Comparison of ENCODE assay signal across 8 mouse cellular contexts in genomic region chr11:107794103-107794493, GRCm38 (mm10). TPM values are rescaled to one million over a fixed set of nuclear protein-coding genes. Genes with fewer than 3 reads are reported as not detected.
A peak's percentile ranks its signal among the peaks of the same experiment; 100 is the strongest.
DNase-seq lines count a peak whose midpoint lies in the region; ATAC-seq and TF ChIP-seq lines count a peak whose summit lies in the region.

No protein-coding gene starts in this region.

- peak overlapping the region; percentile 44 for H3K4me3 ChIP-seq in cerebellum, adult 2 months (replicated peaks; ENCODE audit: insufficient read depth, low read depth, low read length)
- H3K4me3 ChIP-seq in intestine, embryonic 15.5 days (replicated peaks), result peak overlapping the region; percentile 56
- H3K4me3 ChIP-seq in midbrain, embryonic 14.5 days (replicated peaks; ENCODE audit: low read depth, low read length), result peak overlapping the region; percentile 80

- peak in 1 of 2 experiments; percentile 12 for DNase-seq in cerebellum, adult 2 months
- DNase-seq in cerebellum, adult 9-11 months, result no peak
- DNase-seq in right cerebral cortex, postnatal 10 days (ENCODE audit: low spot score in 2 of 2), result peak; percentile 67 to 68
- DNase-seq in right cerebral cortex, adult 18-20 months, result no peak
- DNase-seq in midbrain, embryonic 14.5 days, result no peak
- no peak for DNase-seq in c-Kit-positive CD71-positive TER-119-positive erythroid progenitor cells, embryonic 14.5 days (ENCODE audit: low spot score)
- DNase-seq in urinary bladder, postnatal 14 days (ENCODE audit: low spot score), result no peak

- H3K9ac ChIP-seq in intestine, embryonic 15.5 days, result peak overlapping the region; percentile 50
- H3K9ac ChIP-seq in midbrain, embryonic 14.5 days (replicated peaks; ENCODE audit: low read length), result peak overlapping the region; percentile 95

- H3K4me2 ChIP-seq in intestine, embryonic 15.5 days (replicated peaks), result peak overlapping the region; percentile 93
- H3K4me2 ChIP-seq in midbrain, embryonic 14.5 days (ENCODE audit: low read length), result peak overlapping the region; percentile 73

- peaks cover 13% of the 10 kb centered on the region; the same call in 1 of the 2 replicates for H3K27me3 ChIP-seq in cerebellum, adult 2 months (ENCODE audit: control insufficient read depth, insufficient read depth, low read length)
- peaks cover 50% of the 10 kb centered on the region for H3K27me3 ChIP-seq in intestine, embryonic 15.5 days (replicated peaks)
- H3K27me3 ChIP-seq in midbrain, embryonic 14.5 days (ENCODE audit: control insufficient read depth, insufficient read depth, low read length), result no peaks in the 10 kb centered on the region; the same call in 1 of the 2 replicates

- H3K4me1 ChIP-seq in cerebellum, adult 2 months (ENCODE audit: control insufficient read depth, insufficient read depth, low read length), result 0 out of 2 replicates have a peak, but pooled peaks cover 7% of the 10 kb centered on the region
- H3K4me1 ChIP-seq in intestine, embryonic 15.5 days (replicated peaks), result peaks cover 26% of the 10 kb centered on the region
- H3K4me1 ChIP-seq in midbrain, embryonic 14.5 days (ENCODE audit: control insufficient read depth, insufficient read depth, low read length), result peaks cover 53% of the 10 kb centered on the region

- peak; percentile 50 for ATAC-seq in intestine, embryonic 15.5 days
- ATAC-seq in midbrain, embryonic 14.5 days (ENCODE audit: low FRiP score, low TSS enrichment), result peak; percentile 53

- H3K9me3 ChIP-seq in intestine, embryonic 15.5 days, result no peaks in the 10 kb centered on the region
- no peaks in the 10 kb centered on the region for H3K9me3 ChIP-seq in midbrain, embryonic 14.5 days (ENCODE audit: control insufficient read depth, low read length)

- TF ChIP-seq POLR2A in cerebellum, adult 2 months (IDR thresholded peaks at IDR 0.05; ENCODE audit: borderline replicate concordance, insufficient read depth, low read length), result no peak

- WGBS in cerebellum, adult 2 months, result 1% methylated on average over 39 of the region's 41 CpGs
- 1% methylated on average over 40 of the region's 41 CpGs for WGBS in intestine, embryonic 15.5 days
- WGBS in midbrain, embryonic 14.5 days, result under 1% methylated on average over 41 of the region's 41 CpGs

- H3K36me3 ChIP-seq in intestine, embryonic 15.5 days, result no peaks in the 10 kb centered on the region
- H3K36me3 ChIP-seq in midbrain, embryonic 14.5 days (ENCODE audit: control insufficient read depth, insufficient read depth, low read length), result peaks cover 11% of the 10 kb centered on the region

- TF ChIP-seq CTCF in cerebellum, adult 2 months (IDR thresholded peaks at IDR 0.05; ENCODE audit: borderline replicate concordance, insufficient read depth, low read depth, low read length), result no peak

- no peak overlapping the region for H3K27ac ChIP-seq in cerebellum, adult 2 months (ENCODE audit: insufficient read depth, low read length)
- H3K27ac ChIP-seq in intestine, embryonic 15.5 days, result peak overlapping the region; percentile 62
- H3K27ac ChIP-seq in midbrain, embryonic 14.5 days (replicated peaks; ENCODE audit: low read depth, low read length), result peak overlapping the region; percentile 98

RNA-seq across cellular contexts. Expression of gene Cacng4, which starts 0.3 kb away (rescaled TPM):
- polyA plus RNA-seq in cerebellum, adult 2 months (2012; rRNA removed), result 24.5 and 25.6 TPM in 2 replicates
- polyA plus RNA-seq in intestine, embryonic 15.5 days (2015; fragmentation: Nextera tagmentation; extraction: Ambion mirVana), result 4.1 and 5.8 TPM in 2 replicates
- polyA plus RNA-seq in midbrain, embryonic 14.5 days (2014; fragmentation: Nextera tagmentation; extraction: Ambion mirVana), result 66.4 and 80.5 TPM in 2 replicates

Comparison
In these comparisons a context has a peak if more than half of its experiments do, and no peak if none do; other contexts are left out.
1. DNase-seq: peak in right cerebral cortex, postnatal 10 days (2 of 2); none in cerebellum, adult 9-11 months (single experiment), right cerebral cortex, adult 18-20 months (single experiment), midbrain, embryonic 14.5 days (single experiment), c-Kit-positive CD71-positive TER-119-positive erythroid progenitor cells, embryonic 14.5 days (single experiment) and urinary bladder, postnatal 14 days (single experiment).
2. Peak in every context shown above with its lines, with median percentiles within 50 percentile points of each other: H3K4me3 ChIP-seq.